Mouse (Mus musculus) myocyte (in vitro differentiated cells): Measurements from ENCODE around the gene Gtpbp3.

ENCODE experiments used
- E2F4 ChIP-seq: IDR thresholded peaks from one replicate; pipeline ENCODE4 v1.6.1; 2011; ENCODE audit warnings: mild to moderate bottlenecking, control low read depth, moderate library complexity; ENCODE audit not compliant: insufficient read depth
- MYOD1 ChIP-seq, 3 experiments: IDR thresholded peaks; one replicate each; pipeline ENCODE4 v1.6.1; 2011; ENCODE audit warnings: control low read depth in 2 of 3, low read depth in 2 of 3, mild to moderate bottlenecking in 2 of 3, moderate library complexity in 1 of 3; ENCODE audit not compliant: insufficient read length in 2 of 3, control insufficient read depth in 1 of 3
- POLR2A ChIP-seq: IDR thresholded peaks from one replicate; pipeline ENCODE4 v1.6.1; 2011; ENCODE audit warnings: low read depth, mild to moderate bottlenecking, control low read depth, moderate library complexity; ENCODE audit not compliant: insufficient read length
- TCF3 ChIP-seq: IDR thresholded peaks from one replicate; pipeline ENCODE4 v1.6.1; 2011; ENCODE audit warnings: low read depth, control low read depth; ENCODE audit not compliant: insufficient read length

- TF ChIP-seq E2F4 (no peak), POLR2A (no peak), MYOD1 (IDR thresholded peaks at IDR 0.05; ENCODE audit: control insufficient read depth in 1 of 3, insufficient read length in 2 of 3, low read depth in 2 of 3) (no peak), TCF3 (no peak)
Observed at GRCm38 (mm10) chr8:71454668-71455067, 33.2 kb upstream of the Gtpbp3 start.
